Mouse (Mus musculus): Measurements from ENCODE around the gene Epop. TPM values are rescaled to one million over a fixed set of nuclear protein-coding genes. Genes with fewer than 3 reads are reported as not detected.
"Not testable (repeated sequence)": the region's sequence is repeated elsewhere in the genome, so short reads cannot be mapped to it uniquely, and the experiment has no call there.

The Epop gene
- polyA plus RNA-seq, 1 experiment from 2014 or later = 3.1 TPM

- ATAC-seq (replicated peaks; ENCODE audit: low FRiP score, low TSS enrichment, low read depth); H3K4me2 ChIP-seq (ENCODE audit: low read length): not testable (repeated sequence)
- 91% methylated on average over 6 of the region's 6 CpGs for WGBS
These were observed 28.5 kb upstream of the Epop start for GRCm38 (mm10) chr11:97657967-97658366.

GRCm38 (mm10) chr11:97657184-97657945 is 27.9 kb upstream of the Epop start:
- WGBS = 57% methylated on average over 4 of the region's 6 CpGs
- no peak for DNase-seq (ENCODE audit: low spot score)
- no peaks in the 10 kb centered on the region for H3K9me3 ChIP-seq (ENCODE audit: control insufficient read depth, low read length)
- H3K36me3 ChIP-seq (ENCODE audit: control insufficient read depth, insufficient read depth, low read length) = no peaks in the 10 kb centered on the region
- no peak for ATAC-seq (replicated peaks; ENCODE audit: low FRiP score, low TSS enrichment, low read depth)
- no peak overlapping the region for H3K4me2 ChIP-seq (ENCODE audit: low read length)
- H3K27ac ChIP-seq (ENCODE audit: low read depth) = no peak overlapping the region
- no peak overlapping the region for H3K9ac ChIP-seq (ENCODE audit: low read length)
- peaks cover 16% of the 10 kb centered on the region for H3K27me3 ChIP-seq (replicated peaks; ENCODE audit: control insufficient read depth, insufficient read depth, low read length)
- peaks cover 22% of the 10 kb centered on the region for H3K4me1 ChIP-seq (replicated peaks; ENCODE audit: control insufficient read depth, insufficient read depth, low read length)
- no peak overlapping the region for H3K4me3 ChIP-seq (ENCODE audit: low read depth, low read length)

More at GRCm38 (mm10) chr11:97657967-97658366, 28.5 kb upstream of the Epop start:
- Histone ChIP-seq H3K4me1 (replicated peaks; ENCODE audit: control insufficient read depth, insufficient read depth, low read length) (peaks cover 23% of the 10 kb centered on the region), H3K27me3 (replicated peaks; ENCODE audit: control insufficient read depth, insufficient read depth, low read length) (peaks cover 16% of the 10 kb centered on the region)
- not testable (repeated sequence) for H3K9me3 ChIP-seq (ENCODE audit: control insufficient read depth, low read length); H3K36me3 ChIP-seq (ENCODE audit: control insufficient read depth, insufficient read depth, low read length); H3K4me3 ChIP-seq (ENCODE audit: low read depth, low read length); DNase-seq (ENCODE audit: low spot score); H3K27ac ChIP-seq (ENCODE audit: low read depth); H3K9ac ChIP-seq (ENCODE audit: low read length)

GRCm38 (mm10) chr11:97656269-97656971 is 26.9 kb upstream of the Epop start:
- Histone ChIP-seq H3K9me3 (ENCODE audit: control insufficient read depth, low read length) (no peaks in the 10 kb centered on the region), H3K36me3 (ENCODE audit: control insufficient read depth, insufficient read depth, low read length) (no peaks in the 10 kb centered on the region), H3K4me2 (ENCODE audit: low read length) (no peak overlapping the region), H3K27ac (ENCODE audit: low read depth) (no peak overlapping the region), H3K27me3 (replicated peaks; ENCODE audit: control insufficient read depth, insufficient read depth, low read length) (peaks cover 6% of the 10 kb centered on the region), H3K9ac (ENCODE audit: low read length) (no peak overlapping the region), H3K4me3 (ENCODE audit: low read depth, low read length) (no peak overlapping the region), H3K4me1 (replicated peaks; ENCODE audit: control insufficient read depth, insufficient read depth, low read length) (peaks cover 13% of the 10 kb centered on the region)
- 76% methylated on average over 14 of the region's 14 CpGs for WGBS
- DNase-seq (ENCODE audit: low spot score) (no peak), ATAC-seq (replicated peaks; ENCODE audit: low FRiP score, low TSS enrichment, low read depth) (no peak)

- Histone ChIP-seq H3K4me2 (ENCODE audit: low read length) (no peak overlapping the region), H3K27me3 (replicated peaks; ENCODE audit: control insufficient read depth, insufficient read depth, low read length) (no peaks in the 10 kb centered on the region), H3K4me1 (replicated peaks; ENCODE audit: control insufficient read depth, insufficient read depth, low read length) (peaks cover 4% of the 10 kb centered on the region; the same call in 1 of the 2 replicates), H3K9me3 (ENCODE audit: control insufficient read depth, low read length) (no peaks in the 10 kb centered on the region), H3K4me3 (ENCODE audit: low read depth, low read length) (no peak overlapping the region), H3K36me3 (ENCODE audit: control insufficient read depth, insufficient read depth, low read length) (no peaks in the 10 kb centered on the region), H3K27ac (ENCODE audit: low read depth) (no peak overlapping the region), H3K9ac (ENCODE audit: low read length) (no peak overlapping the region)
- WGBS = 90% methylated on average over 2 of the region's 2 CpGs
- ATAC-seq (replicated peaks; ENCODE audit: low FRiP score, low TSS enrichment, low read depth) (no peak), DNase-seq (ENCODE audit: low spot score) (no peak)
These were observed 24.7 kb upstream of the Epop start for GRCm38 (mm10) chr11:97654210-97654609.

GRCm38 (mm10) chr11:97653376-97653775 is 23.9 kb upstream of the Epop start:
- DNase-seq (ENCODE audit: low spot score); H3K4me2 ChIP-seq (ENCODE audit: low read length); H3K27ac ChIP-seq (ENCODE audit: low read depth); H3K4me3 ChIP-seq (ENCODE audit: low read depth, low read length); ATAC-seq (replicated peaks; ENCODE audit: low FRiP score, low TSS enrichment, low read depth); H3K9ac ChIP-seq (ENCODE audit: low read length); H3K36me3 ChIP-seq (ENCODE audit: control insufficient read depth, insufficient read depth, low read length); H3K27me3 ChIP-seq (replicated peaks; ENCODE audit: control insufficient read depth, insufficient read depth, low read length); H3K9me3 ChIP-seq (ENCODE audit: control insufficient read depth, low read length); H3K4me1 ChIP-seq (replicated peaks; ENCODE audit: control insufficient read depth, insufficient read depth, low read length): not testable (repeated sequence)
- 86% methylated on average over 11 of the region's 11 CpGs for WGBS

- H3K9ac ChIP-seq (ENCODE audit: low read length) = no peak overlapping the region
- no peak overlapping the region for H3K27ac ChIP-seq (ENCODE audit: low read depth)
- no peaks in the 10 kb centered on the region for H3K4me1 ChIP-seq (replicated peaks; ENCODE audit: control insufficient read depth, insufficient read depth, low read length)
- DNase-seq (ENCODE audit: low spot score) = no peak
- no peak overlapping the region for H3K4me3 ChIP-seq (ENCODE audit: low read depth, low read length)
- H3K9me3 ChIP-seq (ENCODE audit: control insufficient read depth, low read length) = no peaks in the 10 kb centered on the region
- no peaks in the 10 kb centered on the region for H3K36me3 ChIP-seq (ENCODE audit: control insufficient read depth, insufficient read depth, low read length)
- no peaks in the 10 kb centered on the region for H3K27me3 ChIP-seq (replicated peaks; ENCODE audit: control insufficient read depth, insufficient read depth, low read length)
- H3K4me2 ChIP-seq (ENCODE audit: low read length) = no peak overlapping the region
- no peak for ATAC-seq (replicated peaks; ENCODE audit: low FRiP score, low TSS enrichment, low read depth)
- WGBS = 64% methylated on average over 5 of the region's 5 CpGs
These were observed 20.8 kb upstream of the Epop start for GRCm38 (mm10) chr11:97650341-97650740.

GRCm38 (mm10) chr11:97648541-97648940 is 19.0 kb upstream of the Epop start:
- not testable (repeated sequence) for H3K27ac ChIP-seq (ENCODE audit: low read depth); H3K9ac ChIP-seq (ENCODE audit: low read length); H3K27me3 ChIP-seq (replicated peaks; ENCODE audit: control insufficient read depth, insufficient read depth, low read length); DNase-seq (ENCODE audit: low spot score); H3K4me2 ChIP-seq (ENCODE audit: low read length); H3K36me3 ChIP-seq (ENCODE audit: control insufficient read depth, insufficient read depth, low read length); H3K9me3 ChIP-seq (ENCODE audit: control insufficient read depth, low read length); H3K4me3 ChIP-seq (ENCODE audit: low read depth, low read length); H3K4me1 ChIP-seq (replicated peaks; ENCODE audit: control insufficient read depth, insufficient read depth, low read length); ATAC-seq (replicated peaks; ENCODE audit: low FRiP score, low TSS enrichment, low read depth)
- 86% methylated on average over 4 of the region's 4 CpGs for WGBS

GRCm38 (mm10) chr11:97644834-97645233 is 15.3 kb upstream of the Epop start:
- H3K4me3 ChIP-seq (ENCODE audit: low read depth, low read length) = no peak overlapping the region
- H3K36me3 ChIP-seq (ENCODE audit: control insufficient read depth, insufficient read depth, low read length) = no peaks in the 10 kb centered on the region
- H3K4me1 ChIP-seq (replicated peaks; ENCODE audit: control insufficient read depth, insufficient read depth, low read length) = no peaks in the 10 kb centered on the region
- WGBS = 4% methylated on average over 6 of the region's 6 CpGs
- H3K9me3 ChIP-seq (ENCODE audit: control insufficient read depth, low read length) = no peaks in the 10 kb centered on the region
- ATAC-seq (replicated peaks; ENCODE audit: low FRiP score, low TSS enrichment, low read depth) = 0 out of 2 replicates have a peak, but pooled peaks have one; percentile 50
- no peak overlapping the region for H3K27ac ChIP-seq (ENCODE audit: low read depth)
- DNase-seq (ENCODE audit: low spot score) = peak; percentile 73
- no peak overlapping the region for H3K4me2 ChIP-seq (ENCODE audit: low read length)
- no peaks in the 10 kb centered on the region for H3K27me3 ChIP-seq (replicated peaks; ENCODE audit: control insufficient read depth, insufficient read depth, low read length)
- H3K9ac ChIP-seq (ENCODE audit: low read length) = no peak overlapping the region

Data from intestine, embryonic 14.5 days (tissue).